Mouse (Mus musculus) heart, adult 2 months (tissue): ENCODE measurements around the gene Parp6.

Experiments
- CTCF ChIP-seq: fragments of 200-600 bp; IDR thresholded peaks from 2 replicates; pipeline ENCODE4 v1.8.1; 2022; ENCODE audit warnings: antibody characterized with exemption, mild to moderate bottlenecking, moderate library complexity
- POLR2A ChIP-seq: fragments of 200-500 bp; IDR thresholded peaks from 2 replicates; pipeline ENCODE4 v1.6.1; 2011; ENCODE audit warnings: mild to moderate bottlenecking, low read depth, low read length, control low read depth; ENCODE audit not compliant: insufficient read depth

GRCm38 (mm10) chr9:59601661-59602060 is 15.4 kb upstream of the Parp6 start:
- TF ChIP-seq CTCF (no peak), POLR2A (no peak)
